Mouse (Mus musculus): Measurements from ENCODE around the gene Nek3. TPM values are rescaled to one million over a fixed set of nuclear protein-coding genes. Genes with fewer than 3 reads are reported as not detected.

The Nek3 gene
- 1.3 and 1.4 TPM in 2 replicates for total RNA-seq (2023)

GRCm38 (mm10) chr8:22166080-22166603 lies at the start of gene Nek3:
Gene Nek3, minus strand, starts transcription at chr8:22166435.

GRCm38 (mm10) chr8:22192660-22193431 lies 26.6 kb upstream of the Nek3 start, which contains the start of gene Vps36:
Gene Vps36, plus strand, starts transcription at chr8:22192809.

GRCm38 (mm10) chr8:22185431-22186397 lies 19.5 kb upstream of the Nek3 start, which contains the start of gene Ckap2:
Gene Ckap2, minus strand, starts transcription at chr8:22185819.

GRCm38 (mm10) chr8:22124220-22125152 lies 41.7 kb downstream of the Nek3 start, which contains the start of gene Nek5:
Gene Nek5, minus strand, starts transcription at chr8:22125053.

Other genes starting within 250 kb of the Nek3 start
- gene Defb15, start 233.7 kb downstream of the Nek3 start, total RNA-seq (2023) = not detected in 2 replicates
- not detected in 2 replicates for gene Defb35, start 228.1 kb downstream of the Nek3 start, total RNA-seq (2023)
- not detected in 2 replicates for gene Defb13, start 219.7 kb downstream of the Nek3 start, total RNA-seq (2023)
- gene Fam90a1a, start 207.7 kb downstream of the Nek3 start, total RNA-seq (2023) = not detected in 2 replicates
- gene Ccdc70, start 196.7 kb downstream of the Nek3 start, total RNA-seq (2023) = not detected in 2 replicates
- 0.16 and 0.70 TPM in 2 replicates for gene Atp7b, start 106.1 kb downstream of the Nek3 start, total RNA-seq (2023)
- 12.5 and 13.5 TPM in 2 replicates for gene Alg11, start 105.7 kb downstream of the Nek3 start, total RNA-seq (2023)
- not detected in 2 replicates for gene Nek5, start 41.4 kb downstream of the Nek3 start, total RNA-seq (2023)
- 18.0 and 22.5 TPM in 2 replicates for gene Ckap2, start 19.4 kb upstream of the Nek3 start, total RNA-seq (2023)
- 21.5 and 25.3 TPM in 2 replicates for gene Vps36, start 26.4 kb upstream of the Nek3 start, total RNA-seq (2023)
- 0.45 and 0.63 TPM in 2 replicates for gene Thsd1, start 60.9 kb upstream of the Nek3 start, total RNA-seq (2023)
- not detected in 2 replicates for gene Tpte, start 117.0 kb upstream of the Nek3 start, total RNA-seq (2023)
- 1.3 and 1.5 TPM in 2 replicates for gene Slc25a15, start 232.2 kb upstream of the Nek3 start, total RNA-seq (2023)
- gene Mrps31, start 244.9 kb upstream of the Nek3 start, total RNA-seq (2023) = 5.4 and 6.2 TPM in 2 replicates